Mouse (Mus musculus): ENCODE data around the gene Wfdc5. TPM values are rescaled to one million over a fixed set of nuclear protein-coding genes. Genes with fewer than 3 reads are reported as not detected.
A peak's percentile ranks its signal among the peaks of the same experiment; 100 is the strongest.
"Not testable (repeated sequence)": the region's sequence is repeated elsewhere in the genome, so short reads cannot be mapped to it uniquely, and the experiment has no call there.

Gene Wfdc5
- not detected in 2 replicates for total RNA-seq (2015)
- not detected in 2 replicates for total RNA-seq (2017)

GRCm38 (mm10) chr2:164182692-164183255 is at the start of gene Wfdc5:
Gene Wfdc5, minus strand, starts transcription at chr2:164182742.
- no peak for ATAC-seq (replicated peaks; ENCODE audit: poor library complexity)

GRCm38 (mm10) chr2:164228361-164229070 is 46.0 kb upstream of the Wfdc5 start:
- no peak for ATAC-seq (replicated peaks; ENCODE audit: poor library complexity)

GRCm38 (mm10) chr2:164221522-164221921 is 39.0 kb upstream of the Wfdc5 start, which contains the start of gene Wfdc15b:
Gene Wfdc15b, minus strand, starts transcription at chr2:164221660.
- ATAC-seq (replicated peaks; ENCODE audit: poor library complexity): no peak

GRCm38 (mm10) chr2:164219295-164219694 is 36.8 kb upstream of the Wfdc5 start:
- no peak for ATAC-seq (replicated peaks; ENCODE audit: poor library complexity)

GRCm38 (mm10) chr2:164212711-164213110 is 30.2 kb upstream of the Wfdc5 start:
- ATAC-seq (replicated peaks; ENCODE audit: poor library complexity): no peak

- ATAC-seq (replicated peaks; ENCODE audit: poor library complexity): no peak
Measured at GRCm38 (mm10) chr2:164210892-164211291, 28.4 kb upstream of the Wfdc5 start.

GRCm38 (mm10) chr2:164206676-164207075 is 24.1 kb upstream of the Wfdc5 start:
- ATAC-seq (replicated peaks; ENCODE audit: poor library complexity): no peak

- ATAC-seq (replicated peaks; ENCODE audit: poor library complexity): not testable (repeated sequence)
Measured at GRCm38 (mm10) chr2:164206011-164206410, 23.5 kb upstream of the Wfdc5 start.

GRCm38 (mm10) chr2:164199626-164200327 is 17.2 kb upstream of the Wfdc5 start, which contains the start of gene Wfdc15a:
Gene Wfdc15a, minus strand, starts transcription at chr2:164200130.
- ATAC-seq (replicated peaks; ENCODE audit: poor library complexity): no peak

GRCm38 (mm10) chr2:164196700-164196990 is 14.1 kb upstream of the Wfdc5 start:
- ATAC-seq (replicated peaks; ENCODE audit: poor library complexity): no peak

GRCm38 (mm10) chr2:164195971-164196699 is 13.6 kb upstream of the Wfdc5 start:
- ATAC-seq (replicated peaks; ENCODE audit: poor library complexity): no peak

GRCm38 (mm10) chr2:164194959-164195630 is 12.6 kb upstream of the Wfdc5 start:
- ATAC-seq (replicated peaks; ENCODE audit: poor library complexity): no peak

GRCm38 (mm10) chr2:164192279-164192678 is 9.7 kb upstream of the Wfdc5 start:
- no peak for ATAC-seq (replicated peaks; ENCODE audit: poor library complexity)

GRCm38 (mm10) chr2:164190576-164190975 is 8.0 kb upstream of the Wfdc5 start, which contains the start of gene Wfdc12:
Gene Wfdc12, minus strand, starts transcription at chr2:164190608.
- ATAC-seq (replicated peaks; ENCODE audit: poor library complexity): no peak

GRCm38 (mm10) chr2:164188722-164189121 is 6.2 kb upstream of the Wfdc5 start:
- peak; percentile 97 for ATAC-seq (replicated peaks; ENCODE audit: poor library complexity)

- ATAC-seq (replicated peaks; ENCODE audit: poor library complexity): peak; percentile 61
Measured at GRCm38 (mm10) chr2:164184145-164184719, 1.7 kb upstream of the Wfdc5 start.

- no peak for ATAC-seq (replicated peaks; ENCODE audit: poor library complexity)
Measured at GRCm38 (mm10) chr2:164183340-164183739, 798 bp upstream of the Wfdc5 start.

- ATAC-seq (replicated peaks; ENCODE audit: poor library complexity): no peak
Measured at GRCm38 (mm10) chr2:164180770-164181169, 1.8 kb downstream of the Wfdc5 start.

GRCm38 (mm10) chr2:164180124-164180523 is 2.4 kb downstream of the Wfdc5 start:
- peak; percentile 53 for ATAC-seq (replicated peaks; ENCODE audit: poor library complexity)

- ATAC-seq (replicated peaks; ENCODE audit: poor library complexity): no peak
Measured at GRCm38 (mm10) chr2:164177831-164178230, 4.7 kb downstream of the Wfdc5 start.
